Comparison of ENCODE assay signal across 21 mouse cellular contexts in the genomic region with DNA sequence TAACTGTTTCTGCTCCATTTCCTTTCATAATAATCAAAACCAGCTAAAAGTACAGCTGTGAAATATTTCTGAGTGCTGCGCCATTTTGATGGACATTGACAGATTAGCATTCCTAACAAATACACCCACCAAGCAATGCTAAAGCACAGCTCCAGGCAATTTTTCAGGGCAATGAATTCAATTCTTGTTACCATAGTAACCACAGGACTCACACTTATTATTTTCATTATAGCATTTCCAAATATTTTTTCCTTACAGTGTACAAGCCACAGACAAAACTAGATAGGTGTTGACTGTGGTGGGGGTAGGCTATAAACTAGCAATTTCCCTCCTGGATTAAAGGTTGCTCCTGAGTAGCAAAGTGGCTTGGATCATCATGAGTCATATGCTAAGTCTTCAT.
DNase-seq lines count a peak whose midpoint lies in the region; ATAC-seq and TF ChIP-seq lines count a peak whose summit lies in the region.
"Had no signal": no experiment of that assay in that cellular context is flagged by ENCODE, and none has a peak within 500 bp of the region (broad histone marks: within the 10 kb centered on the region; RNA-seq: fewer than 3 reads in every experiment).

No protein-coding gene starts in this region.

- H3K4me2 ChIP-seq in forebrain, postnatal 0 days (ENCODE audit: low read depth): no peak overlapping the region
- no peak overlapping the region for H3K4me2 ChIP-seq in forebrain, embryonic 13.5 days
- H3K4me2 ChIP-seq in midbrain, embryonic 15.5 days: no peak overlapping the region
- H3K4me2 ChIP-seq in midbrain, embryonic 13.5 days (replicated peaks): no peak overlapping the region
- H3K4me2 ChIP-seq: embryonic facial prominence, embryonic 13.5 days; heart, embryonic 11.5 days; heart, embryonic 15.5 days had no signal

- H3K4me3 ChIP-seq in forebrain, postnatal 0 days (ENCODE audit: low read depth, low read length): no peak overlapping the region
- H3K4me3 ChIP-seq in forebrain, embryonic 13.5 days: no peak overlapping the region
- no peak overlapping the region for H3K4me3 ChIP-seq in midbrain, embryonic 15.5 days
- no peak overlapping the region for H3K4me3 ChIP-seq in midbrain, embryonic 13.5 days (replicated peaks)
- H3K4me3 ChIP-seq: embryonic facial prominence, embryonic 13.5 days; heart, adult 2 months; heart, embryonic 15.5 days had no signal

- no peak for TF ChIP-seq CTCF in forebrain, postnatal 0 days (IDR thresholded peaks at IDR 0.05; ENCODE audit: low read depth)
- no peak for TF ChIP-seq CTCF in brain, embryonic 14.5 days (IDR thresholded peaks at IDR 0.05; ENCODE audit: borderline replicate concordance, extremely low read depth, insufficient read depth, insufficient read length)

- ATAC-seq in forebrain, postnatal 0 days: peak; percentile 56; the same call in 1 of the 2 replicates
- ATAC-seq in forebrain, embryonic 13.5 days: no peak
- peak; percentile 63; the same call in 1 of the 2 replicates for ATAC-seq in midbrain, embryonic 15.5 days (replicated peaks)
- no peak for ATAC-seq in midbrain, embryonic 13.5 days
- ATAC-seq: CD4-positive, CD25-positive, alpha-beta regulatory T cell, adult 4 months; hindbrain, postnatal 0 days had no signal

- no peak for TF ChIP-seq POLR2A in brain, embryonic 14.5 days (IDR thresholded peaks at IDR 0.05; ENCODE audit: borderline replicate concordance, extremely low read depth, insufficient read depth, insufficient read length, poor library complexity, severe bottlenecking)

- H3K9me3 ChIP-seq in forebrain, postnatal 0 days (ENCODE audit: low read length): no peaks in the 10 kb centered on the region
- no peaks in the 10 kb centered on the region for H3K9me3 ChIP-seq in forebrain, embryonic 13.5 days (replicated peaks)
- no peaks in the 10 kb centered on the region for H3K9me3 ChIP-seq in midbrain, embryonic 15.5 days
- no peaks in the 10 kb centered on the region for H3K9me3 ChIP-seq in midbrain, embryonic 13.5 days
- H3K9me3 ChIP-seq: embryonic facial prominence, embryonic 13.5 days; G1E; heart, embryonic 15.5 days had no signal

- H3K9ac ChIP-seq in forebrain, postnatal 0 days: no peak overlapping the region
- H3K9ac ChIP-seq in forebrain, embryonic 13.5 days: no peak overlapping the region
- H3K9ac ChIP-seq in midbrain, embryonic 15.5 days: no peak overlapping the region
- no peak overlapping the region for H3K9ac ChIP-seq in midbrain, embryonic 13.5 days (replicated peaks)
- H3K9ac ChIP-seq: embryonic facial prominence, embryonic 13.5 days; heart, embryonic 15.5 days had no signal

- H3K27ac ChIP-seq in forebrain, postnatal 0 days (ENCODE audit: low read depth, low read length): no peak overlapping the region
- no peak overlapping the region for H3K27ac ChIP-seq in forebrain, embryonic 13.5 days
- no peak overlapping the region for H3K27ac ChIP-seq in midbrain, embryonic 15.5 days
- H3K27ac ChIP-seq in midbrain, embryonic 13.5 days: no peak overlapping the region
- H3K27ac ChIP-seq: embryonic facial prominence, embryonic 13.5 days; heart, adult 2 months; heart, embryonic 15.5 days; hindbrain, postnatal 0 days had no signal

- 76% methylated on average over 1 of the region's 1 CpGs for WGBS in forebrain, postnatal 0 days
- WGBS in forebrain, embryonic 13.5 days: 87% methylated on average over 1 of the region's 1 CpGs
- 64% methylated on average over 1 of the region's 1 CpGs for WGBS in midbrain, embryonic 15.5 days
- 80% methylated on average over 1 of the region's 1 CpGs for WGBS in midbrain, embryonic 13.5 days

- no peaks in the 10 kb centered on the region for H3K27me3 ChIP-seq in forebrain, postnatal 0 days (ENCODE audit: insufficient read depth, low read length)
- H3K27me3 ChIP-seq in forebrain, embryonic 13.5 days: no peaks in the 10 kb centered on the region
- no peaks in the 10 kb centered on the region for H3K27me3 ChIP-seq in midbrain, embryonic 15.5 days (replicated peaks)
- H3K27me3 ChIP-seq in midbrain, embryonic 13.5 days: no peaks in the 10 kb centered on the region
- H3K27me3 ChIP-seq: embryonic facial prominence, embryonic 13.5 days; heart, embryonic 15.5 days had no signal

- no peaks in the 10 kb centered on the region for H3K4me1 ChIP-seq in forebrain, postnatal 0 days (ENCODE audit: insufficient read depth)
- no peaks in the 10 kb centered on the region for H3K4me1 ChIP-seq in forebrain, embryonic 13.5 days
- H3K4me1 ChIP-seq in midbrain, embryonic 15.5 days: 0 out of 2 replicates have a peak, but pooled peaks cover 11% of the 10 kb centered on the region
- H3K4me1 ChIP-seq in midbrain, embryonic 13.5 days (replicated peaks): 0 out of 2 replicates have a peak, but pooled peaks cover 3% of the 10 kb centered on the region
- H3K4me1 ChIP-seq: embryonic facial prominence, embryonic 13.5 days had no signal

- DNase-seq in forebrain, postnatal 0 days: no peak
- peak; percentile 52 for DNase-seq in brain, embryonic 14.5 days (ENCODE audit: low read depth)
- no peak for DNase-seq in spleen, postnatal 36 days (ENCODE audit: low spot score in 2 of 2)
- DNase-seq: adrenal gland, postnatal 10 days; B cell, adult 2 months; cerebellum, adult 18-20 months; cerebellum, adult 9-11 months; cerebellum, postnatal 36 days; gastrocnemius, postnatal 14 days; heart, adult 2 months; heart, postnatal 14 days; kidney, adult 11 months had no signal

- no peaks in the 10 kb centered on the region for H3K36me3 ChIP-seq in forebrain, postnatal 0 days (ENCODE audit: insufficient read depth)
- H3K36me3 ChIP-seq in forebrain, embryonic 13.5 days (ENCODE audit: poor library complexity, severe bottlenecking): no peaks in the 10 kb centered on the region
- H3K36me3 ChIP-seq in midbrain, embryonic 15.5 days (replicated peaks): no peaks in the 10 kb centered on the region
- no peaks in the 10 kb centered on the region for H3K36me3 ChIP-seq in midbrain, embryonic 13.5 days
- H3K36me3 ChIP-seq: embryonic facial prominence, embryonic 13.5 days; G1E; heart, embryonic 15.5 days had no signal

Comparison
In these comparisons a context has a peak if more than half of its experiments do, and no peak if none do; other contexts are left out.
1. ATAC-seq: peak in forebrain, postnatal 0 days (single experiment) and midbrain, embryonic 15.5 days (single experiment); none in forebrain, embryonic 13.5 days (single experiment) and midbrain, embryonic 13.5 days (single experiment).